Mouse (Mus musculus) embryonic facial prominence, embryonic 14.5 days (tissue): ENCODE data around the gene Ddx42. TPM values are rescaled to one million over a fixed set of nuclear protein-coding genes. Genes with fewer than 3 reads are reported as not detected.

Experiments used
- ATAC-seq: fragments of 200-750 bp; cut with Nextera tagmentation; 2 replicates; pipeline ENCODE4 v1.8.0; 2017; ENCODE audit warnings: low read depth, moderate number of reproducible peaks, moderate TSS enrichment
- DNase-seq: peaks from one replicate; pipeline ENCODE4 v3.0.0-alpha.2; 2015; ENCODE audit warnings: low spot score
- H3K27ac ChIP-seq: fragments of 300-500 bp; sonication (generic); replicated peaks from 2 replicates; pipeline ENCODE4 v1.5.1; 2014; ENCODE audit warnings: low read depth, mild to moderate bottlenecking, low read length, moderate library complexity
- H3K27me3 ChIP-seq: fragments of 300-500 bp; sonication (generic); replicated peaks from 2 replicates; pipeline ENCODE4 v1.6.1; 2014; ENCODE audit warnings: low read length; ENCODE audit not compliant: control insufficient read depth, insufficient read depth
- H3K36me3 ChIP-seq: fragments of 300-500 bp; sonication (generic); 2 replicates; pipeline ENCODE4 v1.6.1; 2014; ENCODE audit warnings: low read length, mixed read lengths; ENCODE audit not compliant: control insufficient read depth, insufficient read depth
- H3K4me1 ChIP-seq: fragments of 300-500 bp; sonication (generic); 2 replicates; pipeline ENCODE4 v1.6.1; 2014; ENCODE audit warnings: antibody characterized with exemption, low read length; ENCODE audit not compliant: control insufficient read depth, insufficient read depth
- H3K4me2 ChIP-seq: fragments of 300-500 bp; sonication (generic); 2 replicates; pipeline ENCODE4 v1.6.1; 2014; ENCODE audit warnings: low read depth, mild to moderate bottlenecking, low read length, moderate library complexity, mixed read lengths
- H3K4me3 ChIP-seq: fragments of 300-500 bp; sonication (generic); 2 replicates; pipeline ENCODE4 v1.5.1; 2014; ENCODE audit warnings: low read depth, mild to moderate bottlenecking, low read length
- H3K9ac ChIP-seq: fragments of 300-500 bp; sonication (generic); 2 replicates; pipeline ENCODE4 v1.6.1; 2014; ENCODE audit warnings: low read depth, mild to moderate bottlenecking, low read length, moderate library complexity, mixed read lengths
- H3K9me3 ChIP-seq: fragments of 300-500 bp; sonication (generic); 2 replicates; pipeline ENCODE4 v1.6.1; 2016; ENCODE audit warnings: low read length; ENCODE audit not compliant: control insufficient read depth
- WGBS: fragments of 180-500 bp; shearing (Covaris S2); extraction: QIAGEN DNeasy Blood & Tissue Kit; methylation state at CpG from one replicate; pipeline ENCODE4 v1.1.7; 2014; 5-methylcytosine and 5-hydroxymethylcytosine counted together
- polyA plus RNA-seq: library from polyadenylated mRNA; unstranded; fragments of >200 nt; fragmentation: Nextera tagmentation; extraction: Ambion mirVana; gene quantifications from 2 replicates; pipeline ENCODE4 v1.2.1, GENCODE M21; 2014

The Ddx42 gene
- polyA plus RNA-seq, 1 experiment from 2014 or later: 62.7 TPM

- H3K4me2 ChIP-seq: peak within 1 kb of the TSS; percentile 77
- under 1% methylated on average over 40 of the region's 42 CpGs for WGBS
- peak within 1 kb of the TSS; percentile 80 for H3K4me3 ChIP-seq
- peaks cover 65% of the 10 kb centered on the region for H3K36me3 ChIP-seq
- peak within 1 kb of the TSS; percentile 81 for H3K9ac ChIP-seq
- ATAC-seq (peak; percentile 95), DNase-seq (peak; percentile 97)
- H3K9me3 ChIP-seq: no peaks in the 10 kb centered on the region
- peak within 1 kb of the TSS; percentile 58 for H3K27ac ChIP-seq
- no peaks in the 10 kb centered on the region for H3K27me3 ChIP-seq
- peaks cover 11% of the 10 kb centered on the region for H3K4me1 ChIP-seq
Observed at GRCm38 (mm10) chr11:106255685-106256451, 39.1 kb downstream of the Ddx42 start, which contains the start of the genes Ftsj3 and Psmc5. Gene Ftsj3 (minus strand): TSS chr11:106256079. Gene Psmc5 (plus strand): TSS chr11:106256154.

- peaks cover 11% of the 10 kb centered on the region for H3K4me1 ChIP-seq
- no peak for DNase-seq
- peak overlapping the region; percentile 81 for H3K9ac ChIP-seq
- H3K9me3 ChIP-seq: no peaks in the 10 kb centered on the region
- peak overlapping the region; percentile 80 for H3K4me3 ChIP-seq
- H3K4me2 ChIP-seq: peak overlapping the region; percentile 77
- H3K27ac ChIP-seq: peak overlapping the region; percentile 58; the same call in 1 of the 2 replicates
- H3K27me3 ChIP-seq: no peaks in the 10 kb centered on the region
- WGBS: 67% methylated on average over 5 of the region's 5 CpGs
- no peak for ATAC-seq
- H3K36me3 ChIP-seq: peaks cover 65% of the 10 kb centered on the region
Observed at GRCm38 (mm10) chr11:106256775-106257174, 40.0 kb downstream of the Ddx42 start.

GRCm38 (mm10) chr11:106260826-106261450, 44.2 kb downstream of the Ddx42 start:
- H3K4me1 ChIP-seq: peaks cover 5% of the 10 kb centered on the region; the same call in 1 of the 2 replicates
- WGBS: 84% methylated on average over 14 of the region's 14 CpGs
- H3K27me3 ChIP-seq: no peaks in the 10 kb centered on the region
- no peak overlapping the region for H3K27ac ChIP-seq
- H3K36me3 ChIP-seq: peaks cover 79% of the 10 kb centered on the region
- H3K4me2 ChIP-seq: no peak overlapping the region
- no peaks in the 10 kb centered on the region for H3K9me3 ChIP-seq
- ATAC-seq: no peak
- H3K4me3 ChIP-seq: no peak overlapping the region
- H3K9ac ChIP-seq: no peak overlapping the region
- DNase-seq: no peak

GRCm38 (mm10) chr11:106263963-106264362, 47.2 kb downstream of the Ddx42 start:
- Histone ChIP-seq H3K9ac (no peak overlapping the region), H3K4me2 (no peak overlapping the region), H3K9me3 (no peaks in the 10 kb centered on the region), H3K27ac (no peak overlapping the region), H3K4me1 (peaks cover 17% of the 10 kb centered on the region), H3K4me3 (no peak overlapping the region), H3K27me3 (no peaks in the 10 kb centered on the region), H3K36me3 (peaks cover 81% of the 10 kb centered on the region)
- ATAC-seq (no peak), DNase-seq (no peak)
- 90% methylated on average over 9 of the region's 9 CpGs for WGBS

- H3K4me3 ChIP-seq: no peak overlapping the region
- no peaks in the 10 kb centered on the region for H3K9me3 ChIP-seq
- H3K27ac ChIP-seq: no peak overlapping the region
- no peak overlapping the region for H3K9ac ChIP-seq
- no peaks in the 10 kb centered on the region for H3K27me3 ChIP-seq
- DNase-seq (no peak), ATAC-seq (no peak)
- no peak overlapping the region for H3K4me2 ChIP-seq
- peaks cover 22% of the 10 kb centered on the region for H3K4me1 ChIP-seq
- WGBS: 92% methylated on average over 15 of the region's 15 CpGs
- peaks cover 76% of the 10 kb centered on the region for H3K36me3 ChIP-seq
Observed at GRCm38 (mm10) chr11:106264988-106265387, 48.3 kb downstream of the Ddx42 start.

- Histone ChIP-seq H3K4me2 (no peak overlapping the region), H3K9ac (no peak overlapping the region), H3K36me3 (peaks cover 76% of the 10 kb centered on the region), H3K4me1 (peaks cover 26% of the 10 kb centered on the region), H3K27me3 (no peaks in the 10 kb centered on the region), H3K9me3 (no peaks in the 10 kb centered on the region), H3K4me3 (no peak overlapping the region), H3K27ac (no peak overlapping the region)
- DNase-seq (no peak), ATAC-seq (no peak)
- WGBS: 89% methylated on average over 4 of the region's 4 CpGs
Observed at GRCm38 (mm10) chr11:106265570-106265969, 48.8 kb downstream of the Ddx42 start.

- H3K36me3 ChIP-seq: peaks cover 69% of the 10 kb centered on the region
Observed at GRCm38 (mm10) chr11:106266431-106266830, 49.7 kb downstream of the Ddx42 start.

GRCm38 (mm10) chr11:106267311-106267852, 50.7 kb downstream of the Ddx42 start:
- Histone ChIP-seq H3K4me1 (peaks cover 33% of the 10 kb centered on the region), H3K36me3 (peaks cover 59% of the 10 kb centered on the region), H3K27me3 (no peaks in the 10 kb centered on the region), H3K9me3 (no peaks in the 10 kb centered on the region), H3K9ac (no peak overlapping the region; the same call in 1 of the 2 replicates), H3K4me3 (peak overlapping the region; percentile 17; the same call in 1 of the 2 replicates), H3K4me2 (peak overlapping the region; percentile 43), H3K27ac (peak overlapping the region; percentile 77)
- ATAC-seq (peak; percentile 38; the same call in 1 of the 2 replicates), DNase-seq (peak; percentile 81)
- WGBS: 66% methylated on average over 13 of the region's 15 CpGs

More at GRCm38 (mm10) chr11:106266431-106266830, 49.7 kb downstream of the Ddx42 start:
- ATAC-seq: no peak
- H3K4me2 ChIP-seq: no peak overlapping the region
- H3K9ac ChIP-seq: no peak overlapping the region
- H3K4me3 ChIP-seq: no peak overlapping the region
- peaks cover 33% of the 10 kb centered on the region for H3K4me1 ChIP-seq
- no peak overlapping the region for H3K27ac ChIP-seq
- H3K27me3 ChIP-seq: no peaks in the 10 kb centered on the region
- no peak for DNase-seq
- 90% methylated on average over 10 of the region's 10 CpGs for WGBS
- no peaks in the 10 kb centered on the region for H3K9me3 ChIP-seq
